Mouse (Mus musculus) CH12.LX (cell line): Measurements from ENCODE around the gene Zfhx3. TPM values are rescaled to one million over a fixed set of nuclear protein-coding genes. Genes with fewer than 3 reads are reported as not detected.

Experiments used
- DNase-seq: peaks from one replicate; pipeline ENCODE4 v3.0.0-alpha.2; 2013; ENCODE audit errors: extremely low read depth
- H3K27ac ChIP-seq: 2 replicates; pipeline ENCODE4 v1.5.1; 2012; ENCODE audit warnings: low read depth, mild to moderate bottlenecking, control low read depth, moderate library complexity; ENCODE audit not compliant: insufficient read depth
- H3K27me3 ChIP-seq: replicated peaks from 2 replicates; pipeline ENCODE3; 2012; ENCODE audit warnings: inconsistent platforms
- H3K36me3 ChIP-seq, 2 experiments: replicated peaks in 1 of 2; 2 replicates each; pipeline versions ENCODE3 to v1.6.1; 2012; ENCODE audit warnings: inconsistent platforms in 1 of 2, low read length in 1 of 2, mild to moderate bottlenecking in 1 of 2, mixed read lengths in 1 of 2, moderate library complexity in 1 of 2; ENCODE audit not compliant: control insufficient read depth in 1 of 2, insufficient read depth in 1 of 2
- H3K4me1 ChIP-seq, 2 experiments: 2 replicates each; pipeline ENCODE4 v1.6.1; 2012; ENCODE audit warnings: inconsistent platforms in 1 of 2, moderate library complexity in 1 of 2; ENCODE audit not compliant: insufficient read depth in 2 of 2, control insufficient read depth in 1 of 2
- H3K4me2 ChIP-seq: 2 replicates; pipeline ENCODE4 v1.6.1; 2012; ENCODE audit warnings: low read depth, mild to moderate bottlenecking, control low read depth; ENCODE audit not compliant: poor library complexity, insufficient read depth, severe bottlenecking
- H3K4me3 ChIP-seq, 3 experiments: fragments of 150-350 bp in 1 of 3; sonication (generic) in 1 of 3; replicated peaks in 1 of 3; 2 replicates each; pipeline versions ENCODE3 to v1.5.1; 2011 to 2012; ENCODE audit warnings: low read depth in 2 of 3, low read length in 2 of 3, mild to moderate bottlenecking in 2 of 3, moderate library complexity in 2 of 3, control low read depth in 1 of 3, improper control_type of control experiment in 1 of 3, inconsistent platforms in 1 of 3, mixed read lengths in 1 of 3; ENCODE audit not compliant: poor library complexity in 1 of 3
- H3K79me2 ChIP-seq: replicated peaks from 2 replicates; pipeline ENCODE4 v1.6.1; 2012; ENCODE audit warnings: mild to moderate bottlenecking, moderate library complexity; ENCODE audit not compliant: control insufficient read depth, poor library complexity, insufficient read depth, severe bottlenecking; ENCODE audit errors: extremely low read depth
- H3K9ac ChIP-seq: 2 replicates; pipeline ENCODE4 v1.6.1; 2012; ENCODE audit warnings: low read depth, mild to moderate bottlenecking, control low read depth, moderate library complexity; ENCODE audit not compliant: insufficient read depth
- H3K9me3 ChIP-seq: replicated peaks from 2 replicates; pipeline ENCODE3; 2012; ENCODE audit warnings: low read length, inconsistent platforms, mixed read lengths
- CHD2 ChIP-seq: IDR thresholded peaks from 2 replicates; pipeline ENCODE4 v1.6.1; 2011; ENCODE audit warnings: low read length, improper control_type of control experiment
- CTCF ChIP-seq, 2 experiments: IDR thresholded peaks in 1 of 2; conservative IDR thresholded peaks in 1 of 2; 2 replicates each; pipeline ENCODE4 v1.5.1; 2011 to 2012; ENCODE audit warnings: low read depth in 2 of 2, low read length in 2 of 2, improper control_type of control experiment in 1 of 2, inconsistent platforms in 1 of 2, mild to moderate bottlenecking in 1 of 2, moderate library complexity in 1 of 2
- E2F4 ChIP-seq: IDR thresholded peaks from 2 replicates; pipeline ENCODE4 v1.6.1; 2011; ENCODE audit warnings: low read depth, low read length, improper control_type of control experiment; ENCODE audit not compliant: insufficient replicate concordance
- ELF1 ChIP-seq: IDR thresholded peaks from 2 replicates; pipeline ENCODE4 v1.6.1; 2014; ENCODE audit warnings: low read depth, mild to moderate bottlenecking, inconsistent platforms, low read length, improper control_type of control experiment
- EP300 ChIP-seq: IDR thresholded peaks from 2 replicates; pipeline ENCODE4 v1.6.1; 2011; ENCODE audit warnings: low read length, improper control_type of control experiment
- GABPA ChIP-seq: IDR thresholded peaks from 2 replicates; pipeline ENCODE4 v1.6.1; 2012; ENCODE audit warnings: low read depth, low read length, improper control_type of control experiment, inconsistent platforms; ENCODE audit not compliant: insufficient replicate concordance
- HCFC1 ChIP-seq: IDR thresholded peaks from 2 replicates; pipeline ENCODE4 v1.6.1; 2012; ENCODE audit warnings: low read depth, mild to moderate bottlenecking, inconsistent platforms, low read length, improper control_type of control experiment
- IRF4 ChIP-seq: IDR thresholded peaks from 2 replicates; pipeline ENCODE4 v1.6.1; 2014; ENCODE audit warnings: low read depth, mild to moderate bottlenecking, inconsistent platforms, low read length, improper control_type of control experiment
- JUN ChIP-seq: IDR thresholded peaks from 2 replicates; pipeline ENCODE4 v1.6.1; 2011; ENCODE audit warnings: low read depth, mild to moderate bottlenecking, low read length, improper control_type of control experiment, moderate library complexity; ENCODE audit not compliant: insufficient read depth
- KAT2A ChIP-seq: IDR thresholded peaks from 2 replicates; pipeline ENCODE4 v1.6.1; 2012; ENCODE audit warnings: low read length, improper control_type of control experiment, inconsistent platforms; ENCODE audit not compliant: insufficient replicate concordance
- MEF2A ChIP-seq: IDR thresholded peaks from 2 replicates; pipeline ENCODE4 v1.6.1; 2014; ENCODE audit warnings: low read depth, mild to moderate bottlenecking, inconsistent platforms, low read length, improper control_type of control experiment, borderline replicate concordance
- MXI1 ChIP-seq: IDR thresholded peaks from 2 replicates; pipeline ENCODE4 v1.6.1; 2011; ENCODE audit warnings: mild to moderate bottlenecking, low read depth, low read length, improper control_type of control experiment
- MYC ChIP-seq: IDR thresholded peaks from 2 replicates; pipeline ENCODE4 v1.6.1; 2011; ENCODE audit warnings: low read depth, mild to moderate bottlenecking, improper control_type of control experiment, low read length
- NELFE ChIP-seq: IDR thresholded peaks from 2 replicates; pipeline ENCODE4 v1.6.1; 2011; ENCODE audit warnings: low read depth, low read length, improper control_type of control experiment
- POLR2AphosphoS2 ChIP-seq: IDR thresholded peaks from 2 replicates; pipeline ENCODE4 v1.6.1; 2011; ENCODE audit warnings: low read depth, low read length, improper control_type of control experiment
- RAD21 ChIP-seq: IDR thresholded peaks from 2 replicates; pipeline ENCODE4 v1.6.1; 2011; ENCODE audit warnings: low read depth, mild to moderate bottlenecking, low read length, improper control_type of control experiment, moderate library complexity
- RCOR1 ChIP-seq: conservative IDR thresholded peaks from 2 replicates; pipeline ENCODE4 v1.6.1; 2012; ENCODE audit warnings: low read depth, mild to moderate bottlenecking, inconsistent platforms, low read length, improper control_type of control experiment
- SMC3 ChIP-seq: IDR thresholded peaks from 2 replicates; pipeline ENCODE4 v1.6.1; 2011; ENCODE audit warnings: low read depth, low read length, improper control_type of control experiment
- TBP ChIP-seq: conservative IDR thresholded peaks from 2 replicates; pipeline ENCODE4 v1.6.1; 2011; ENCODE audit warnings: low read depth, low read length, improper control_type of control experiment
- TCF12 ChIP-seq: IDR thresholded peaks from 2 replicates; pipeline ENCODE4 v1.6.1; 2014; ENCODE audit warnings: low read depth, mild to moderate bottlenecking, inconsistent platforms, low read length, improper control_type of control experiment
- UBTF ChIP-seq: IDR thresholded peaks from 2 replicates; pipeline ENCODE4 v1.6.1; 2012; ENCODE audit warnings: low read depth, mild to moderate bottlenecking, inconsistent platforms, low read length, improper control_type of control experiment, moderate library complexity
- ZMIZ1 ChIP-seq: IDR thresholded peaks from 2 replicates; pipeline ENCODE4 v1.6.1; 2012; ENCODE audit warnings: low read depth, mild to moderate bottlenecking, inconsistent platforms, low read length, improper control_type of control experiment
- ZNF384 ChIP-seq: IDR thresholded peaks from 2 replicates; pipeline ENCODE4 v1.6.1; 2012; ENCODE audit warnings: low read depth, low read length, improper control_type of control experiment, inconsistent platforms
- dilution Hi-C: fragments of 300-500 bp; cut with MboI; formaldehyde crosslinking; loops from 2 replicates; pipeline ENCODE4 v1.14.3; 2020; ENCODE audit warnings: low sequenced_read_pairs; ENCODE audit not compliant: extremely low pct_unique_long_range_greater_than_20kb, extremely low pct_ligation_motif_present
- in situ Hi-C: fragments of 300-500 bp; cut with MboI; formaldehyde crosslinking; loops from 3 replicates; pipeline ENCODE4 v1.14.3; 2019; ENCODE audit warnings: low sequenced_read_pairs, low pct_ligation_motif_present, low pct_unique_long_range_greater_than_20kb, mixed read lengths
- polyA plus RNA-seq: library from polyadenylated mRNA; unstranded; fragments of >175 nt; gene quantifications from 2 replicates; pipeline ENCODE4 v1.2.1, GENCODE M21; 2012; ENCODE audit warnings: low read depth; ENCODE audit not compliant: insufficient read length
- total RNA-seq, 2 experiments: library from RNA; depleted of rRNA; stranded (reverse); fragments of 300-350 nt in 1 of 2; fragments of >200 nt in 1 of 2; gene quantifications; 2 replicates each; pipeline ENCODE4 v1.2.3; 2012 to 2014

Gene Zfhx3
- total and polyA plus RNA-seq, 3 experiments = 0.05 to 0.76 (median 0.68) TPM

DNA sequence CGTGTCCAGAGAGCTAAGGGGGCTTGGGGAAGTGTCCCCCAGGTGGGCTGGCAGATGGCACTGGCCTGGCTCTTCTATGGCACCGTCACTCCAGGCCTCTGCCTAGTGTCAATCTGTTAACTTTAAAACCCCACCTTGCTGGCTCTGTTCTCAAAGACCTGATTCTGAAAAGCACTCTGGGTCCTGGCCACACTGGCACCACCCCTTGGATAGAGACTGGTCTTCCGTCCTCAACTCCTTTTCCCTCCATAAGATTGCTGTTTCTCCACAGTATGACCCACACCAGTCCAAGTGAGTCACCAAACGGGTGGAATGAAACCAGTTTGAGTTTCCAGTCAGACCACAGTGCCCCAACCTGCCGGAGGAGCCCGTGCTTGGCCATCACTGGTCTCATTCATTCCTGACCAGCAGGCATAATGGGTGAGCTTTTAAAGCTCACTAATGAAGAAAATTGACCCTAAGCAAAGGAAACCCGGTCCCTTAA is 304.5 kb downstream of the Zfhx3 start:
- Histone ChIP-seq H3K4me1 (no peaks in the 10 kb centered on the region), H3K36me3 (no peaks in the 10 kb centered on the region), H3K27ac (no peak overlapping the region), H3K79me2 (no peaks in the 10 kb centered on the region), H3K9me3 (no peaks in the 10 kb centered on the region), H3K27me3 (no peaks in the 10 kb centered on the region), H3K9ac (no peak overlapping the region), H3K4me3 (no peak overlapping the region), H3K4me2 (no peak overlapping the region)
- no peak for DNase-seq
- in situ Hi-C loops = no loop called here
- TF ChIP-seq TBP (no peak), JUN (no peak), MXI1 (no peak), SMC3 (no peak), GABPA (no peak), TCF12 (no peak), HCFC1 (no peak), POLR2AphosphoS2 (no peak)
- dilution Hi-C loops = no loop called here

DNA sequence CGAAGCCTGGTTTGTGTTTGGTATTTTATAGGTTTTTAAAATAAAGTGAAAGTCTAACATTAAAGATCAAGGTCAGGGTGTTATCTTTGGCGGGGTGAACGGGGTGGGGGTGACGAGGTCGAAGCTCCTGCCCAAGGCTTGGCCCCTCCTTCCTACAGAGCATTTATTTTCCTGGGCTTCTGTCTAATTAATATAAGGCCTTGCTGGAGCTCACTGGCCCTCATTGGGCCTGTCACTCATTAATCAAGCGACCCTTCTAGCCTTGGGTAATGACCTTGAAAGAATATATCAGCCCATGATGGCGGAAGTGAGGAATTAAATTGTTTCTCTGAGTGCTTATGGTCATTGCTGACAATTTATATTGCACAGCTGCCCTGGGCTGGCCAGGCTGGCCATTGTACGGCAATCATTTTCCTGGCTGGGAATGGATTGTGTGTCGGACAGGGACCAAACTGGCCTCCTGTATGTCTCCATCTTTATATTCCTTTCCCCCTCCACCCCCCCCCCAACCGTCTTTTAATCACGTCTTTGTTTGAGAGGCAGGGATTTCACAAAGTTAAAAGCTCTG is 322.2 kb downstream of the Zfhx3 start:
- no peak overlapping the region for H3K4me2 ChIP-seq
- TF ChIP-seq E2F4 (no peak), RAD21 (no peak), ZMIZ1 (no peak), SMC3 (no peak), NELFE (no peak), MEF2A (no peak), ZNF384 (no peak), EP300 (no peak), IRF4 (no peak), UBTF (no peak), KAT2A (no peak), TBP (no peak), MYC (no peak), RCOR1 (no peak), GABPA (no peak), CTCF (conservative IDR thresholded peaks at IDR 0.05 in 1 of 2, IDR thresholded peaks at IDR 0.05 in 1 of 2; ENCODE audit: low read depth in 2 of 2, low read length in 2 of 2) (no peak), CHD2 (no peak), ELF1 (no peak)
- TF ChIP-seq, all 38 proteins: peak for 0
- no peak for DNase-seq
- no peak overlapping the region for H3K4me3 ChIP-seq
- H3K9ac ChIP-seq = no peak overlapping the region
- no peaks in the 10 kb centered on the region for H3K79me2 ChIP-seq
- no peaks in the 10 kb centered on the region for H3K9me3 ChIP-seq
- H3K27ac ChIP-seq = no peak overlapping the region
- no peaks in the 10 kb centered on the region for H3K4me1 ChIP-seq
- in situ Hi-C loops (no loop called here), dilution Hi-C loops (no loop called here)
- no peaks in the 10 kb centered on the region for H3K27me3 ChIP-seq
- H3K36me3 ChIP-seq = no peaks in the 10 kb centered on the region
